Comparison of ENCODE assay signal across 10 mouse cellular contexts in genomic region chr2:10049456-10049855, GRCm38 (mm10). TPM values are rescaled to one million over a fixed set of nuclear protein-coding genes. Genes with fewer than 3 reads are reported as not detected.
DNase-seq lines count a peak whose midpoint lies in the region; ATAC-seq lines count a peak whose summit lies in the region.
"Had no signal": no experiment of that assay in that cellular context is flagged by ENCODE, and none has a peak within 500 bp of the region (broad histone marks: within the 10 kb centered on the region; RNA-seq: fewer than 3 reads in every experiment).

No protein-coding gene starts in this region.

- DNase-seq in kidney, postnatal 4 days = no peak
- no peak for DNase-seq in embryonic facial prominence, embryonic 10.5 days (ENCODE audit: low spot score)
- DNase-seq in right cerebral cortex, postnatal 25 days = no peak
- DNase-seq in urinary bladder, postnatal 36 days (ENCODE audit: low spot score in 2 of 2) = no peak
- no peak for DNase-seq in ovary, adult 18-20 months (ENCODE audit: low spot score)
- DNase-seq: kidney, adult 8-10 months; thymus, adult 2 months had no signal

- 0 out of 2 replicates have a peak overlapping the region, but pooled peaks have one; percentile 17 for H3K9ac ChIP-seq in kidney, embryonic 16.5 days (replicated peaks; ENCODE audit: low read length)
- no peak overlapping the region for H3K9ac ChIP-seq in intestine, embryonic 15.5 days
- 0 out of 2 replicates have a peak overlapping the region, but pooled peaks have one; percentile 54 for H3K9ac ChIP-seq in midbrain, embryonic 16.5 days (ENCODE audit: low read depth, low read length)

- no peaks in the 10 kb centered on the region for H3K27me3 ChIP-seq in kidney, embryonic 16.5 days (ENCODE audit: insufficient read depth, low read length)
- no peaks in the 10 kb centered on the region for H3K27me3 ChIP-seq in embryonic facial prominence, embryonic 10.5 days (replicated peaks; ENCODE audit: low read depth, poor library complexity, severe bottlenecking)
- no peaks in the 10 kb centered on the region for H3K27me3 ChIP-seq in intestine, embryonic 15.5 days (replicated peaks)
- H3K27me3 ChIP-seq in midbrain, embryonic 16.5 days (ENCODE audit: control insufficient read depth, insufficient read depth, low read depth, low read length) = no peaks in the 10 kb centered on the region

- H3K27ac ChIP-seq in kidney, embryonic 16.5 days (ENCODE audit: low read length) = no peak overlapping the region
- no peak overlapping the region for H3K27ac ChIP-seq in embryonic facial prominence, embryonic 10.5 days (replicated peaks)
- H3K27ac ChIP-seq in intestine, embryonic 15.5 days = no peak overlapping the region
- H3K27ac ChIP-seq in midbrain, embryonic 16.5 days (ENCODE audit: low read length) = no peak overlapping the region

- peak overlapping the region; percentile 62 for H3K4me2 ChIP-seq in kidney, embryonic 16.5 days (replicated peaks; ENCODE audit: low read depth, low read length)
- H3K4me2 ChIP-seq in intestine, embryonic 15.5 days (replicated peaks) = peak overlapping the region; percentile 59
- H3K4me2 ChIP-seq in midbrain, embryonic 16.5 days (ENCODE audit: low read length) = peak overlapping the region; percentile 69

- ATAC-seq in kidney, embryonic 16.5 days (ENCODE audit: low FRiP score, low TSS enrichment) = no peak
- ATAC-seq in intestine, embryonic 15.5 days = no peak
- ATAC-seq in midbrain, embryonic 16.5 days = no peak

- peaks cover 7% of the 10 kb centered on the region for H3K36me3 ChIP-seq in kidney, embryonic 16.5 days (ENCODE audit: insufficient read depth, low read length)
- peaks cover 15% of the 10 kb centered on the region for H3K36me3 ChIP-seq in embryonic facial prominence, embryonic 10.5 days (replicated peaks)
- H3K36me3 ChIP-seq in intestine, embryonic 15.5 days = no peaks in the 10 kb centered on the region
- peaks cover 7% of the 10 kb centered on the region for H3K36me3 ChIP-seq in midbrain, embryonic 16.5 days (ENCODE audit: control insufficient read depth, insufficient read depth, low read length)

- peaks cover 14% of the 10 kb centered on the region for H3K4me1 ChIP-seq in kidney, embryonic 16.5 days (ENCODE audit: insufficient read depth, low read length)
- H3K4me1 ChIP-seq in embryonic facial prominence, embryonic 10.5 days = peaks cover 19% of the 10 kb centered on the region
- H3K4me1 ChIP-seq in intestine, embryonic 15.5 days (replicated peaks) = peaks cover 3% of the 10 kb centered on the region
- peaks cover 16% of the 10 kb centered on the region for H3K4me1 ChIP-seq in midbrain, embryonic 16.5 days (ENCODE audit: control insufficient read depth, insufficient read depth, low read length)

- WGBS in kidney, embryonic 16.5 days = 11% methylated on average over 10 of the region's 10 CpGs
- WGBS in embryonic facial prominence, embryonic 10.5 days = 21% methylated on average over 10 of the region's 10 CpGs
- WGBS in intestine, embryonic 15.5 days = 13% methylated on average over 10 of the region's 10 CpGs
- 11% methylated on average over 10 of the region's 10 CpGs for WGBS in midbrain, embryonic 16.5 days

- peak overlapping the region; percentile 92 for H3K4me3 ChIP-seq in kidney, embryonic 16.5 days (ENCODE audit: low read length)
- peak overlapping the region; percentile 99 for H3K4me3 ChIP-seq in embryonic facial prominence, embryonic 10.5 days
- peak overlapping the region; percentile 86 for H3K4me3 ChIP-seq in intestine, embryonic 15.5 days (replicated peaks)
- peak overlapping the region; percentile 92 for H3K4me3 ChIP-seq in midbrain, embryonic 16.5 days (ENCODE audit: low read depth, low read length)

- H3K9me3 ChIP-seq in kidney, embryonic 16.5 days (ENCODE audit: low read length) = no peaks in the 10 kb centered on the region
- no peaks in the 10 kb centered on the region for H3K9me3 ChIP-seq in embryonic facial prominence, embryonic 10.5 days
- H3K9me3 ChIP-seq in intestine, embryonic 15.5 days = no peaks in the 10 kb centered on the region
- H3K9me3 ChIP-seq in midbrain, embryonic 16.5 days (replicated peaks; ENCODE audit: control insufficient read depth, low read length, poor library complexity, severe bottlenecking) = no peaks in the 10 kb centered on the region

RNA-seq across cellular contexts. Expression of gene Taf3, which starts 1.1 kb away (rescaled TPM):
- polyA plus RNA-seq in kidney, embryonic 16.5 days (2015; fragmentation: Nextera tagmentation; extraction: Ambion mirVana) = 15.4 and 17.7 TPM in 2 replicates
- 16.1 and 17.3 TPM in 2 replicates for polyA plus RNA-seq in embryonic facial prominence, embryonic 10.5 days (2016; fragmentation: Nextera tagmentation; extraction: Ambion mirVana)
- 11.1 and 11.3 TPM in 2 replicates for polyA plus RNA-seq in intestine, embryonic 15.5 days (2015; fragmentation: Nextera tagmentation; extraction: Ambion mirVana)
- 13.8 and 13.9 TPM in 2 replicates for polyA plus RNA-seq in midbrain, embryonic 16.5 days (2015; fragmentation: Nextera tagmentation; extraction: Ambion mirVana)

RNA-seq across cellular contexts. Expression of gene Atp5c1, which starts 30.9 kb away (rescaled TPM):
- polyA plus RNA-seq in kidney, embryonic 16.5 days (2015; fragmentation: Nextera tagmentation; extraction: Ambion mirVana) = 689 and 740 TPM in 2 replicates
- 498 and 511 TPM in 2 replicates for polyA plus RNA-seq in embryonic facial prominence, embryonic 10.5 days (2016; fragmentation: Nextera tagmentation; extraction: Ambion mirVana)
- 836 and 873 TPM in 2 replicates for polyA plus RNA-seq in intestine, embryonic 15.5 days (2015; fragmentation: Nextera tagmentation; extraction: Ambion mirVana)
- polyA plus RNA-seq in midbrain, embryonic 16.5 days (2015; fragmentation: Nextera tagmentation; extraction: Ambion mirVana) = 534 and 572 TPM in 2 replicates

RNA-seq across cellular contexts. Expression of gene Kin, which starts 30.9 kb away (rescaled TPM):
- 28.5 and 33.0 TPM in 2 replicates for polyA plus RNA-seq in kidney, embryonic 16.5 days (2015; fragmentation: Nextera tagmentation; extraction: Ambion mirVana)
- polyA plus RNA-seq in embryonic facial prominence, embryonic 10.5 days (2016; fragmentation: Nextera tagmentation; extraction: Ambion mirVana) = 35.5 and 37.7 TPM in 2 replicates
- 22.4 and 26.4 TPM in 2 replicates for polyA plus RNA-seq in intestine, embryonic 15.5 days (2015; fragmentation: Nextera tagmentation; extraction: Ambion mirVana)
- 27.4 and 32.2 TPM in 2 replicates for polyA plus RNA-seq in midbrain, embryonic 16.5 days (2015; fragmentation: Nextera tagmentation; extraction: Ambion mirVana)
